Mouse (Mus musculus): ENCODE measurements around the gene Fgf2. TPM values are rescaled to one million over a fixed set of nuclear protein-coding genes. Genes with fewer than 3 reads are reported as not detected.

Gene Fgf2
- polyA plus RNA-seq, 1 experiment: 1.8 TPM

DNA sequence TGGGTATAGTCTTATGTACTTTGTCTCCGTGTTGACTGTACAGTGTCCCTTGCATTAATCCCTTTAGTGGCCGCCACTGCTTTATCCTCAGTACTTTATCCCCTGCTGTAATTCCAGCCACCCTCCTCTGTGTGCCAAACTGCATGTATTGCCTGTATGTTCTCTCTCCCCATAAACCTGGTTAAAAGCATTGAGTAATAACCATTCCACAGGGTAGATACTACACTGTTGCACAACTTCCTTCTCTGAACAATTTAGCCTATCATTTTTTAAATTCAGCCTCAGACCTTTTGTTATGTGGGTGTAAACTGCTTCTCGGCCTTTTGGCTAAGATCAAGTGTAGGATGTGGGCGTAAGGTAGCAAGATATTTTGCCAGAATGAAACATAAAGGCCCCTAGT lies 17.0 kb downstream of the Fgf2 start:
- Histone ChIP-seq H3K27ac (ENCODE audit: insufficient read depth, low read length) (no peak overlapping the region), H3K27me3 (ENCODE audit: control insufficient read depth, insufficient read depth, low read length) (no peaks in the 10 kb centered on the region), H3K4me1 (ENCODE audit: control insufficient read depth, insufficient read depth, low read length) (no peaks in the 10 kb centered on the region), H3K4me3 (replicated peaks; ENCODE audit: insufficient read depth, low read depth, low read length) (no peak overlapping the region)
- TF ChIP-seq CTCF (IDR thresholded peaks at IDR 0.05; ENCODE audit: borderline replicate concordance, insufficient read depth, low read depth, low read length) (no peak), POLR2A (IDR thresholded peaks at IDR 0.05; ENCODE audit: borderline replicate concordance, insufficient read depth, low read length) (no peak)
- no peak for DNase-seq
- 86% methylated on average over 4 of the region's 4 CpGs for WGBS

- 17% methylated on average over 3 of the region's 3 CpGs for WGBS
- H3K27ac ChIP-seq (ENCODE audit: insufficient read depth, low read length): no peak overlapping the region
- DNase-seq: no peak
- H3K27me3 ChIP-seq (ENCODE audit: control insufficient read depth, insufficient read depth, low read length): no peaks in the 10 kb centered on the region
- H3K4me1 ChIP-seq (ENCODE audit: control insufficient read depth, insufficient read depth, low read length): no peaks in the 10 kb centered on the region
- no peak for TF ChIP-seq CTCF (IDR thresholded peaks at IDR 0.05; ENCODE audit: borderline replicate concordance, insufficient read depth, low read depth, low read length)
- no peak for TF ChIP-seq POLR2A (IDR thresholded peaks at IDR 0.05; ENCODE audit: borderline replicate concordance, insufficient read depth, low read length)
- H3K4me3 ChIP-seq (replicated peaks; ENCODE audit: insufficient read depth, low read depth, low read length): no peak overlapping the region
Observed at GRCm38 (mm10) chr3:37365976-37366375, 17.8 kb downstream of the Fgf2 start.

DNA sequence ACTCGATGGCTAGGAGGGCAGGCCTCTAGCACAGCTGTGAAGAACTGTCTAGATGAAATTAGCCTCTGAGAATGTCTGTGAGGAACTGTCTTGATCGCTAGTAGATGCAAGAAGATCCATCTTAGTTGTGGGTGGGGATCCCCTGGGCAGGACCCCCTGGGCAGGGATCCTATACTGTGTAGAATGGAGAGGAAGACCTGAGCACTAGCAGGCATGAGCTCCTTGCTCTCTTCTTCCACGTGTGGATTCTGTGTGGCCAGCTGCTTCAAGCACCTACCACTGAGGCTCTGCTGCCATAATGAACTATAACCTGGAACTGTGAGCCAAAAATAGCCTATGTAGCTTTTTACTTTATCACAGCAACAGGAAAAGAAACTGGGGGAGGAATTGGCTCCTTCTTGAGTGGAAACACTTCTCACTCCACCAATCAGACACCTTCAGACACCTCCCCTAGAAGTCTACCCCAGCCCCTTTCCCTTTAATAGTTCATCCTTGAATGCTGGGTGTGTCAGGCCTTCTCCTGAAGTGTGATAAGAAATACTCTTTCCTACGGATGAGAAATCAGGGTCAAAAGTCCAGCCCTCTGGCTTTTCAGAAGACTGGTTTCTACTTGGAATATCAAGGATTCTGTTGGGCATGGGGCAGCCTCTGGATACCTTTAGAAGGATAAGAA lies 18.4 kb downstream of the Fgf2 start:
- H3K4me1 ChIP-seq (ENCODE audit: control insufficient read depth, insufficient read depth, low read length): no peaks in the 10 kb centered on the region
- no peak overlapping the region for H3K27ac ChIP-seq (ENCODE audit: insufficient read depth, low read length)
- WGBS: 75% methylated on average over 4 of the region's 4 CpGs
- no peaks in the 10 kb centered on the region for H3K27me3 ChIP-seq (ENCODE audit: control insufficient read depth, insufficient read depth, low read length)
- DNase-seq: no peak
- TF ChIP-seq CTCF (IDR thresholded peaks at IDR 0.05; ENCODE audit: borderline replicate concordance, insufficient read depth, low read depth, low read length) (no peak), POLR2A (IDR thresholded peaks at IDR 0.05; ENCODE audit: borderline replicate concordance, insufficient read depth, low read length) (no peak)
- no peak overlapping the region for H3K4me3 ChIP-seq (replicated peaks; ENCODE audit: insufficient read depth, low read depth, low read length)

DNA sequence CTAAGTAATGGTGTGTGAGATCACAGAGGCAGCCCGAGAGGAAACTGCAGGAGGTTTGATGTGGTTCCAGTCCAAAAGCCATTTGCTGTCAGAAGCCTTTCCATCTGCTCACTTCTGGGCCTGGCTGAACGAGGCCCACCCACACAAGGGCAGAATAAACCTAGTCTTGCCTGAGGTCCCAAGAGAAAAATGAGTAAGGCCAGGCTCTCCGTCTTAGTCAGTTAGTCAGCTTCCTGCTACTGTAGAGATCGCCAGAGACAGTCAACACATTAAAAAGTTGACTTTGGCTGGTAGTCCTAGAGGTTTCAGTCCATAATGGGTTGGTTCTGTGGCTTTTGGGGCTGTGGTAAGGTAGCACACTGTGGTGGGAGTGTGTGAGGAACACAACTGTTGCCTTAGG lies 22.3 kb downstream of the Fgf2 start:
- Histone ChIP-seq H3K27me3 (ENCODE audit: control insufficient read depth, insufficient read depth, low read length) (no peaks in the 10 kb centered on the region), H3K4me3 (replicated peaks; ENCODE audit: insufficient read depth, low read depth, low read length) (no peak overlapping the region), H3K4me1 (ENCODE audit: control insufficient read depth, insufficient read depth, low read length) (no peaks in the 10 kb centered on the region), H3K27ac (ENCODE audit: insufficient read depth, low read length) (no peak overlapping the region)
- DNase-seq: no peak
- TF ChIP-seq CTCF (IDR thresholded peaks at IDR 0.05; ENCODE audit: borderline replicate concordance, insufficient read depth, low read depth, low read length): no peak
- TF ChIP-seq POLR2A (IDR thresholded peaks at IDR 0.05; ENCODE audit: borderline replicate concordance, insufficient read depth, low read length): no peak
- 39% methylated on average over 4 of the region's 4 CpGs for WGBS

GRCm38 (mm10) chr3:37373712-37374111 lies 25.6 kb downstream of the Fgf2 start:
- Histone ChIP-seq H3K27me3 (ENCODE audit: control insufficient read depth, insufficient read depth, low read length) (no peaks in the 10 kb centered on the region), H3K4me3 (replicated peaks; ENCODE audit: insufficient read depth, low read depth, low read length) (no peak overlapping the region), H3K27ac (ENCODE audit: insufficient read depth, low read length) (no peak overlapping the region), H3K4me1 (ENCODE audit: control insufficient read depth, insufficient read depth, low read length) (no peaks in the 10 kb centered on the region)
- WGBS: 89% methylated on average over 11 of the region's 11 CpGs
- DNase-seq: no peak
- TF ChIP-seq POLR2A (IDR thresholded peaks at IDR 0.05; ENCODE audit: borderline replicate concordance, insufficient read depth, low read length) (no peak), CTCF (IDR thresholded peaks at IDR 0.05; ENCODE audit: borderline replicate concordance, insufficient read depth, low read depth, low read length) (no peak)

DNA sequence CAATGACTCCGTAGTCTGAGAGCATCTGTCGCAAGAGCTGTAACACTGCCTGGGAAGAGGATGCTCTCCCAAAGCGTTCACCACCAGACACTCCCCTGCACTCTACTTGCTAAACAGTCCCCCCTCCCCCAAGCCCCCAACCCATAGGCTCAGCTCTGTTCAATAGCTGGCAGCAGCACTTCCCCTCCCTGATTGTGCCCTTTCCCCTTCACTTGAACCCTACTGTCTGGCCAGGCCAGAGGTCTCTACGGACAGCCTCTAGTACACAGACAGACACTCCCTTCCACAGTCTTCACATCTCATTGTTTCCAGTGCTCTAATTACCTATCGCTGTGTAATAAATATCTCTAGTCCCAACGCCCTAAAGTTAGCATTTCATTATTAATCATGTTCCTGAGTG lies 29.8 kb downstream of the Fgf2 start:
- WGBS: 83% methylated on average over 6 of the region's 6 CpGs
- no peak for DNase-seq
- no peak overlapping the region for H3K4me3 ChIP-seq (replicated peaks; ENCODE audit: insufficient read depth, low read depth, low read length)

GRCm38 (mm10) chr3:37378412-37378811 lies 30.3 kb downstream of the Fgf2 start:
- H3K4me3 ChIP-seq (replicated peaks; ENCODE audit: insufficient read depth, low read depth, low read length): no peak overlapping the region
- no peak overlapping the region for H3K27ac ChIP-seq (ENCODE audit: insufficient read depth, low read length)
- WGBS: 60% methylated on average over 6 of the region's 6 CpGs
- H3K27me3 ChIP-seq (ENCODE audit: control insufficient read depth, insufficient read depth, low read length): no peaks in the 10 kb centered on the region
- H3K4me1 ChIP-seq (ENCODE audit: control insufficient read depth, insufficient read depth, low read length): no peaks in the 10 kb centered on the region
- TF ChIP-seq POLR2A (IDR thresholded peaks at IDR 0.05; ENCODE audit: borderline replicate concordance, insufficient read depth, low read length) (no peak), CTCF (IDR thresholded peaks at IDR 0.05; ENCODE audit: borderline replicate concordance, insufficient read depth, low read depth, low read length) (no peak)
- no peak for DNase-seq

More for the DNA sequence above, 29.8 kb downstream of the Fgf2 start:
- H3K27ac ChIP-seq (ENCODE audit: insufficient read depth, low read length): no peak overlapping the region
- TF ChIP-seq CTCF (IDR thresholded peaks at IDR 0.05; ENCODE audit: borderline replicate concordance, insufficient read depth, low read depth, low read length): no peak
- TF ChIP-seq POLR2A (IDR thresholded peaks at IDR 0.05; ENCODE audit: borderline replicate concordance, insufficient read depth, low read length): no peak
- H3K4me1 ChIP-seq (ENCODE audit: control insufficient read depth, insufficient read depth, low read length): no peaks in the 10 kb centered on the region
- H3K27me3 ChIP-seq (ENCODE audit: control insufficient read depth, insufficient read depth, low read length): no peaks in the 10 kb centered on the region

GRCm38 (mm10) chr3:37379201-37379600 lies 31.1 kb downstream of the Fgf2 start:
- DNase-seq: no peak
- WGBS: 88% methylated on average over 14 of the region's 14 CpGs
- Histone ChIP-seq H3K4me1 (ENCODE audit: control insufficient read depth, insufficient read depth, low read length) (no peaks in the 10 kb centered on the region), H3K27ac (ENCODE audit: insufficient read depth, low read length) (no peak overlapping the region), H3K27me3 (ENCODE audit: control insufficient read depth, insufficient read depth, low read length) (no peaks in the 10 kb centered on the region), H3K4me3 (replicated peaks; ENCODE audit: insufficient read depth, low read depth, low read length) (no peak overlapping the region)
- TF ChIP-seq CTCF (IDR thresholded peaks at IDR 0.05; ENCODE audit: borderline replicate concordance, insufficient read depth, low read depth, low read length) (no peak), POLR2A (IDR thresholded peaks at IDR 0.05; ENCODE audit: borderline replicate concordance, insufficient read depth, low read length) (no peak)
